Mouse (Mus musculus) thymus, postnatal 10 days (tissue): Measurements from ENCODE around the gene Kat5.
A peak's percentile ranks its signal among the peaks of the same experiment; 100 is the strongest.

ENCODE experiments used
- DNase-seq, 2 experiments: peaks; one replicate each; pipeline ENCODE4 v3.0.0; 2021; ENCODE audit warnings: low spot score in 2 of 2

Gene Kat5

GRCm38 (mm10) chr19:5571831-5572230 is 38.2 kb downstream of the Kat5 start:
- DNase-seq: peak; percentile 20 to 28

GRCm38 (mm10) chr19:5570353-5571246 is 39.4 kb downstream of the Kat5 start:
- no peak for DNase-seq

- DNase-seq: no peak
Observed at GRCm38 (mm10) chr19:5569521-5569920, 40.5 kb downstream of the Kat5 start.

DNA sequence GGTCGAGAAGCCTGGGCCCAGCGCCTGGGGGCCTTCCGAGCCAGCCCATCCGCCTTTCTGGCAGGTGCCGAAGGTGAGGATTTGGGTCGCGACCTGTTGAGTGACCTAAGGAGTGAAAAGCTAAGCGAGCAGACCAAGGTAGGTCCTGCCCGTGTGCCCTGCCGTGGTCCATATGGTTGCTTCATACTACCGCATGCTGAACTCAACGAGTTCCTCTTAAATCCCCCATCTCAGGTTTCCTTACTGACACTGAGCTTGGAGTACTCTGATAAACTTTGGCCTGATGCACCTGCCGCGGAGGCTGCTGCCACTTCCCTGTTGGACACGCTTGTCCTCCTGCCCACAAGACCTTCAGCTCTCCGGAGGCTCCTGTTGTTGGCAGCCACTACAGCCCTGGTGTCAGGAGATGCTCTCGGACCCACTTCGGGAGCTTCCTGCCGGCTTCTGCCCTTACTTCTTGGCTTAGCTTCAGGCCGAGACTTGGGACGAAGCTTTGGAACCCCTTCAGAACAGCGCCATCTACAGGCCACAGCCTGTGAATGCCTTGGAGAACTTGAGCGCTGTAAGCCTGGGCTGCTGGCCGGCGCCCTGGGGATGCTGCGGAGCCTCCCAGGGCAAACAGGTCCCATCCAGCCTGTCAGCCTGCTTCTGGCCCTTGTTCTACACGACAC is 41.4 kb downstream of the Kat5 start:
- peak; percentile 62 to 89 for DNase-seq

DNA sequence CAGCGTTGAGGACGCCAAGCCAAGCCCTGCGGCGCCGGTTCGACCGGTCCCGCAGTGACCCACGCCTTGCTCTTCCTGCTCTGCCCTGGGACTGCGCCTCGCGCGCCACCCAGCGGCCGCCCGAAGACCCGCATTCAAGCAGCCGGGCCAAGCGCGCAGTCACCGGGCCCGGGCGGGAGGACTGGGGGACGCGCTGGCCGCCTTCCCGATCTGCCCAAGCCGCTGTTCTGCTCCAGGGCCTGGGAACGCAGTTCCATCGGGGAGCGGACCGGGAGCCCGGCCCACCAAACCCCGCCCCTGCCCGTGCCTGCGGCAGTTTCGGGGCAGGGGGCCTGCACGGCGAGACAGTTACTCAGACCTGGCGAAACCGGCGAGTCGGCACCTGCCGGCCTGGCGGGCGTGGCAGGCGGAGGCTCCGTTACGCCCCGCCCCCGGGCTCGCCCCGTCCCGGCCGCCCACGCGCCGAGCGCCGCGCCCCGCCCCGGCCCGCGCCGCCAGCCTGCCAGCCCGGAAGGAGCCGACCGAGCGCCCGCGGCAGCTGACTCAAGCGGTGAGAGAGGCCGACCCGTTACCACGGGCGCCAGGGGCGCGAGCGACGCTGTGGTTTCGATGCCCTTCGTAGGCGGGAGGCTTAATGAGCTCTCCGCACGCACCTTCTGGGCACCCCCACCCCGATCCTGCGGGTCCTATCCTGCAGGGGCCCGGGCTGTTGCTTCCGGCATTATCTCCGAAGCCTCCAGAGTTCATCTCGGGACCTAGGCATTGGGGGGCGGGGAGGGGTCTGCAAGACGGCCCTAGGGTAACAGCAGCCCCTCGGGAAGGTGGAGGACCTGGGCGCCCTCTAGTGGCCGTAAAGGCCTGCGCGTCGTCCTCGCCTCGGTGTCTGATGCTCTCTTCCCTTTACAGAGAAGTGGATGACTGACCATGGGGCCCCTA is 42.2 kb downstream of the Kat5 start, which contains the start of gene Ap5b1:
Ap5b1 (plus strand) TSS at position 492 of the 936 bp plus-strand sequence.
- DNase-seq: peak; percentile 88 to 92

GRCm38 (mm10) chr19:5567180-5567533 is 42.9 kb downstream of the Kat5 start:
- no peak for DNase-seq

GRCm38 (mm10) chr19:5566316-5566715 is 43.7 kb downstream of the Kat5 start:
- DNase-seq: no peak

DNA sequence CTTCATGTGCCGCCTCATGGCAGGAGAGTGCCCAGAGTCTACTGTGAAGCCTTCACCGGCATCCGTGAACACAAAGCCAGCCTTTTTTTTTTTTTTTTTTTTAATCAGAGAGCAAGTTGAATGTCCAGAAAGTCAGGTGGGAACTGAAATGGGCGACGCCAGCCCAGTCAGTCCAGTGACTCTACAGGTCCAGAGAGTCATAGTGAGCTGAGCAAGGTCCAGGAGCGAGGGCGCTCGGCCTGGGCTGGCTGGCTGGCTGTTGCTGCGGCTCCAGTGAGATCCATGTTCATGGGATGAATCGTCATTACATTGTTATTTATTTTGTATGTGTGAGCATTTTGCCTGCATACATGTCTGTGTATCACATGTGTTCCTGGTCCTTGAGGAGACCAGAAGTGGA is 47.3 kb downstream of the Kat5 start:
- DNase-seq: no peak

DNA sequence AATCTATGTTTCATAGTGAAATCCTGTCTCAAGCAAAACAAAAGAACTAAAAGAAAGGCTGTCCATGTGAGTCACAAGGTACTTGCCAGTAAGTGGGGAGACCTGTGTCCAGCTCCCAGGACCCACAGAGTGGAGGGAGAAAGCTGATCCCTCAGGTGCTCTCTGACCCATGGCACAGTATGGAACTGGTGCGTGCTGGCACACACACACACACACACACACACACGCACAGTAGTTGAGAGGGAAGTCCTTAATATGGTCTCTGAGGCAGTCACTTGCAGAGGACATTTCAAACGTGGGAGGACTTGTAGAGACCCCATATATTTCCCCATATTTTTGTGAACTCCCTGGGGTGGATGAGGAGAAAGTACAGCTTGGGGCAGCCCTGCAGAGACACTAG is 48.2 kb downstream of the Kat5 start:
- no peak for DNase-seq

DNA sequence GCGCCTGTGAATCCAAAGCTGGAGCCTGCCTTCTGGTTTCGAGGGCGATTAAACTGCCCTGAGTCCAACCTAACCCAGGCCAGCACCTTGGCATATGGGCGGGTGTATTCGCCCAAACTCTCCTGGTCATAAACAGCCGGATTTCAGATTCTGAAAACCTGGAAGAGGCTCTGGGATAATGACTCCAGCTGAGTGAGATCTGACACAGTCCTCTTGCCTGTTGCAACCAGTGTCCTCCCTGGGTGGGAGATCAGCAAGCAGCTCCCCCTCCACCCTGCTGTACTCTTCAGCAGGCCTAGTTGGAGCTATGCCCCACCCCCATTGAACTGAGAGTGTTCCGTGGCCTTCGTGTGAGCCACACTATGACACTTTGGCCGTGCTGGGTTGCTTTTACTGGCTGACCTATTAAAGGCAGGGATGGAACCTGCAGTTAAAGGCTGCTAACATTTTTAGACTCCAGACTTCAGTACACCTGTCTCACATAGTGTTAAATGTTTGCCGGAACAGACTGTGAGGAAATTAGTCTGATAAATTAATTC is 48.7 kb downstream of the Kat5 start:
- no peak for DNase-seq

DNA sequence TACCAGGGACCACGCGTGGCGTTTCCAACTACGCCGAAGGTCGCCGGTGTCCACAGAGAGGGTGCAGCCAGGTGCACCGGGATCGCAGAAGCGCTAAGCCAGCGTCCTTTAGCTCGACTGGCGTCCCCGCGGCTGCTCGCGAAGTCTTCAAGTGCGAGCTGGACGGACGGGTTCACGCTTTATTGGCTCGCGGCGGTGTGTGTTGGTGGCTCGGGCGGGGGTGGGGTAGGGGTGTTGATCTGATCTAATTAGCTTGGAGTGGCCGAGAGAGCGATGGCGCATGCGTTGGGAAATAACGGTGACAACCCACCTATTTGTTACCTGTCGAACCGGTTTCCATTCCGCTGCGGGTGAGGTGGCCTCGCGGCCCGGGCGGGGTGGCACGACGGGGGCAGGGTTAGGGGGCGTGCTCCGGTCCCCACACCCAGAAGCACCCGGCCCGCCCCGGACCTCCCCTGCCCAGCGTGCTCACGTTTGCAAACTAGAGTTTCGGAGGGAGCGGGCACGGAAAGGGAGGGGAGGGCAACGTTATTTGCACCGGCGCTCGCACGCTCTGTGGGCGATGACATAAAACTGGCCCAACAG is 49.5 kb downstream of the Kat5 start, which contains the start of gene Ovol1:
Ovol1 (minus strand) TSS at position 190 of the 585 bp plus-strand sequence.
- DNase-seq: no peak

- DNase-seq: no peak
Observed at GRCm38 (mm10) chr19:5559631-5560456, 50.2 kb downstream of the Kat5 start.

- no peak for DNase-seq
Observed at GRCm38 (mm10) chr19:5559229-5559628, 50.8 kb downstream of the Kat5 start.

GRCm38 (mm10) chr19:5558770-5559169 is 51.3 kb downstream of the Kat5 start:
- DNase-seq: no peak

- no peak for DNase-seq
Observed at GRCm38 (mm10) chr19:5558169-5558568, 51.9 kb downstream of the Kat5 start.

DNA sequence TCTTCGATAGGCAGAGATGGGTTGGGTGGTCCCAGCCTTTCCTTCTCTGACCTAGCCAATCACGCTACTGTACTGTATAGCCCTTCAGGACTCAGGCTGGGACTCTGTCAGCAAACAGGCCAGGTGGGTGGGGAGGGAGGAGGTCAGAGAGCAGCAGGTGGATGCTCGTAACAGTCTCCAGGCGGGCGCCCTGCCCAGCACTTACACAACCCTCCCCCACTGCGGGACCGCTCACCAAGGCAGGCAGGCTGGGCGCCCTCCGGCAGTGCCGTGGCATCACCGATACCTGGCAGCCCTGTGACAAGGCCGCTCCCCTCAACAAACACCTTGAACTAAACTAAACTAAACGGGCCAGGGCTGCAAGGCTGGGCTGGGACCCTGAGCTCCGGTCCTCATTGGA is 55.8 kb downstream of the Kat5 start:
- no peak for DNase-seq

GRCm38 (mm10) chr19:5553802-5554201 is 56.2 kb downstream of the Kat5 start:
- DNase-seq: no peak
